Mouse (Mus musculus): ENCODE results near the gene Pcca.

- TF ChIP-seq POLR2A (IDR thresholded peaks at IDR 0.05; ENCODE audit: insufficient read depth, low read length), result no peak
- TF ChIP-seq EP300 (IDR thresholded peaks at IDR 0.05; ENCODE audit: insufficient read depth, low read depth, low read length), result no peak
Measured at GRCm38 (mm10) chr14:122639168-122639720, 105.1 kb downstream of the Pcca start.

Data from ES-Bruce4 (cell line).